Mouse (Mus musculus) embryonic facial prominence, embryonic 15.5 days (tissue): ENCODE data around the gene Tgfb1. TPM values are rescaled to one million over a fixed set of nuclear protein-coding genes. Genes with fewer than 3 reads are reported as not detected.

ENCODE experiments used
- ATAC-seq: fragments of 200-750 bp; cut with Nextera tagmentation; 2 replicates; pipeline ENCODE4 v1.8.0; 2017; ENCODE audit warnings: low read depth, moderate TSS enrichment; ENCODE audit not compliant: insufficient number of reproducible peaks, low FRiP score, low TSS enrichment
- H3K27ac ChIP-seq: fragments of 300-500 bp; sonication (generic); replicated peaks from 2 replicates; pipeline ENCODE4 v1.5.1; 2015; ENCODE audit warnings: mild to moderate bottlenecking, inconsistent platforms
- H3K27me3 ChIP-seq: fragments of 300-500 bp; sonication (generic); 2 replicates; pipeline ENCODE4 v1.6.1; 2015; ENCODE audit warnings: inconsistent platforms
- H3K36me3 ChIP-seq: fragments of 300-500 bp; sonication (generic); 2 replicates; pipeline ENCODE4 v1.6.1; 2015; ENCODE audit warnings: mild to moderate bottlenecking, inconsistent platforms
- H3K4me1 ChIP-seq: fragments of 300-500 bp; sonication (generic); 2 replicates; pipeline ENCODE4 v1.6.1; 2015; ENCODE audit warnings: inconsistent platforms
- H3K4me2 ChIP-seq: fragments of 300-500 bp; sonication (generic); replicated peaks from 2 replicates; pipeline ENCODE4 v1.6.1; 2015; ENCODE audit warnings: mild to moderate bottlenecking, inconsistent platforms
- H3K4me3 ChIP-seq: fragments of 300-500 bp; sonication (generic); replicated peaks from 2 replicates; pipeline ENCODE4 v1.5.1; 2015; ENCODE audit warnings: mild to moderate bottlenecking, inconsistent platforms
- H3K9ac ChIP-seq: fragments of 300-500 bp; sonication (generic); 2 replicates; pipeline ENCODE4 v1.6.1; 2015; ENCODE audit warnings: inconsistent platforms
- H3K9me3 ChIP-seq: fragments of 300-500 bp; sonication (generic); replicated peaks from 2 replicates; pipeline ENCODE4 v1.6.1; 2016; ENCODE audit warnings: inconsistent platforms
- WGBS: fragments of 180-500 bp; shearing (Covaris S2); methylation state at CpG from one replicate; pipeline ENCODE4 v1.1.7; 2015; 5-methylcytosine and 5-hydroxymethylcytosine counted together
- polyA plus RNA-seq: library from polyadenylated mRNA; unstranded; fragments of >200 nt; fragmentation: Nextera tagmentation; extraction: Ambion mirVana; gene quantifications from 2 replicates; pipeline ENCODE4 v1.2.1, GENCODE M21; 2015

Gene Tgfb1
- polyA plus RNA-seq, 1 experiment from 2014 or later, result 4.3 TPM

- no peak overlapping the region for H3K4me2 ChIP-seq
- H3K9ac ChIP-seq, result no peak overlapping the region
- no peaks in the 10 kb centered on the region for H3K9me3 ChIP-seq
- ATAC-seq, result no peak
- no peak overlapping the region for H3K4me3 ChIP-seq
- H3K27me3 ChIP-seq, result no peaks in the 10 kb centered on the region
- H3K27ac ChIP-seq, result no peak overlapping the region
- no peaks in the 10 kb centered on the region for H3K36me3 ChIP-seq
- 76% methylated on average over 11 of the region's 11 CpGs for WGBS
- H3K4me1 ChIP-seq, result peaks cover 31% of the 10 kb centered on the region
Measured at GRCm38 (mm10) chr7:25655601-25656428, 31.0 kb upstream of the Tgfb1 start.

DNA sequence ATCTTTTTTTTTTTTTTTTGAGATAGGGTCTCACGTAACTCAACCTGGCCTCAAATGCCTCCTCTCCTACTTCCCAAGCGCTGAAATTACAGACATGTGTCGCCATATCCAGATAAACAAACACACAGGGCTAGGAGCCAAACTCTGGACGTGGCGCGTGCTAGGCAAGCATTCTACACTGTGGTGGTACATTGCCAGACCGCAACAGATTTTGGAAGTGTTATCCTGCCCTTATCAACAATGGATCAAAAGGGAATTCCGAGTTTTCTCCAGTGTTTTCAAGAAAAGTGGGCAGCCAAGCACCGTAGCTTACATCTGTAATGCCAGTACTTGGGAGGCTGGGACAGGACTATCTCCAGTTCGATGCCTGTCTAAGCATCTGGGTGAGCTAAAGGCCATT, 29.0 kb upstream of the Tgfb1 start:
- H3K27ac ChIP-seq, result no peak overlapping the region
- peaks cover 4% of the 10 kb centered on the region; the same call in 1 of the 2 replicates for H3K36me3 ChIP-seq
- peak overlapping the region; percentile 77 for H3K4me2 ChIP-seq
- peaks cover 31% of the 10 kb centered on the region for H3K4me1 ChIP-seq
- WGBS, result 34% methylated on average over 10 of the region's 10 CpGs
- ATAC-seq, result no peak
- H3K9me3 ChIP-seq, result no peaks in the 10 kb centered on the region
- H3K27me3 ChIP-seq, result no peaks in the 10 kb centered on the region
- peak overlapping the region; percentile 69 for H3K9ac ChIP-seq
- peak overlapping the region; percentile 72 for H3K4me3 ChIP-seq

DNA sequence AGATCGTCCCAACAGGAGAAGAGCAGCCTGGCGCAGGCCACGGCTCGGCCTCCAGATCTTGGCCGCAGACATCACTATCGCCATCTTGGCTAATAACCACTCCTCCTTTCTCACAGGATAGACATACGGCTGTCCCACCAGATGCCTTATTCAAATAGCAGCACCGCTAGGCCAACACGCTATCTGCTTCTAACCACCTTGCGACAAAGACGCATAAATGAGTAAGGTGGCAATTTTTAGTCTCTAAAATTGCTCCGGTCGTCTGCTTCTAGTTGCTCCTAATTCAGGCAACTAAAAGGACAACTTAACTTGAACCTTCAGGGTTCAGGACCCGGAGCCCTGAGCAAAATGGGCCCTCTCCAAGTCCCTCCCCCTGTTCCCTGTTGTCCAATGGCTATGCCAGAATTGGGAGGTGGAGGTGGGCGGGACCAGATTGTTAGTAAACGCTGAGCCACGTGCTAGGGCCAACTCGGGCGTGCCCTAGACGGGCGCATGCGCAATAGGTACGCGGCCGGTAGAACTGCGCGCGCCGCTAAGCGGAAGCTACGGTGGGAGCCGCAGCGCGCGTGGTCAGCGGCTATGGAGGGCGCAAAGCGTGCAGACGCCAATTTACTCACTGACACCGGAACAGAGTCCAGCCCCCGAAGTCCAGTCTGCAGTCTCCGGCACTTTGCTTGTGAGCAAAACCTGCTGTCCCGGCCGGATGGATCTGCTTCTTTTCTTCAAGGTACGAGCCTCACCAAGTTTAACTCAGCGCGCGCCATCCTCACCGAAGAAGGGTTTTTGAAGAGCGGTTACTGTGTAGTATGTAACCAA, 27.9 kb upstream of the Tgfb1 start, which contains the start of the genes Bckdha and Exosc5:
Bckdha (minus strand) TSS at position 325 of the 816 bp plus-strand sequence.
Exosc5 (plus strand) TSS at position 508 of the 816 bp plus-strand sequence.
- Histone ChIP-seq H3K27me3 (no peaks in the 10 kb centered on the region), H3K4me3 (peak within 1 kb of the TSS; percentile 72), H3K9ac (peak within 1 kb of the TSS; percentile 69), H3K36me3 (peaks cover 13% of the 10 kb centered on the region), H3K9me3 (no peaks in the 10 kb centered on the region), H3K27ac (peak within 1 kb of the TSS; percentile 74), H3K4me1 (peaks cover 31% of the 10 kb centered on the region), H3K4me2 (peak within 1 kb of the TSS; percentile 77)
- ATAC-seq, result peak; percentile 98
- WGBS, result under 1% methylated on average over 50 of the region's 50 CpGs

DNA sequence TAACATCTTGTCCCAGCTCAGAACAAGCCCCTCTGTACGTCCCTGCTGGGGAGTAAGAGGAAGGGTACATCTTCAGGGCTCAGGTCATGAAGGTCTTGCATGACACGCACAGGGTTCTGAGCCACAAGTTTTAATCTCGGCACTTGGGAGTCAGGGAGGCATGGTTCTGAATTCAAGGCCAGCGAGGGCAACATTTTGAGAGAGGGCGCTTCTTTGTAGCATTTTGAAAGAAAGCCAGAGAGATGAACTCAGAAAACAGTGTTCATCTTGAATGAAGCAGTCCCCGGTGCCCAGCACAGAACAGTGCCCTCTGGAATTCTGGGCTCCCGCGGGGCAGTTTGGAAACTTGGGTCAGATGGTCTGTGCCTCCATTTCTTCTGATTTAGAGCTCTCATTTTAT, 20.4 kb upstream of the Tgfb1 start:
- Histone ChIP-seq H3K4me1 (no peaks in the 10 kb centered on the region), H3K36me3 (peaks cover 66% of the 10 kb centered on the region), H3K9me3 (no peaks in the 10 kb centered on the region), H3K4me2 (no peak overlapping the region), H3K4me3 (no peak overlapping the region), H3K27me3 (no peaks in the 10 kb centered on the region), H3K27ac (no peak overlapping the region), H3K9ac (no peak overlapping the region)
- no peak for ATAC-seq
- WGBS, result 94% methylated on average over 8 of the region's 8 CpGs

GRCm38 (mm10) chr7:25669158-25669557, 17.6 kb upstream of the Tgfb1 start:
- 84% methylated on average over 10 of the region's 10 CpGs for WGBS
- Histone ChIP-seq H3K4me1 (no peaks in the 10 kb centered on the region), H3K36me3 (peaks cover 50% of the 10 kb centered on the region), H3K27ac (no peak overlapping the region), H3K4me3 (no peak overlapping the region), H3K4me2 (no peak overlapping the region), H3K9ac (no peak overlapping the region), H3K9me3 (no peaks in the 10 kb centered on the region), H3K27me3 (peaks cover 12% of the 10 kb centered on the region)
- ATAC-seq, result no peak

- H3K4me2 ChIP-seq, result no peak overlapping the region
- H3K9me3 ChIP-seq, result no peaks in the 10 kb centered on the region
- ATAC-seq, result no peak
- H3K27me3 ChIP-seq, result peaks cover 17% of the 10 kb centered on the region
- no peak overlapping the region for H3K4me3 ChIP-seq
- 80% methylated on average over 9 of the region's 9 CpGs for WGBS
- peaks cover 46% of the 10 kb centered on the region for H3K36me3 ChIP-seq
- peaks cover 4% of the 10 kb centered on the region for H3K4me1 ChIP-seq
- H3K9ac ChIP-seq, result no peak overlapping the region
- H3K27ac ChIP-seq, result no peak overlapping the region
Measured at GRCm38 (mm10) chr7:25669631-25670030, 17.2 kb upstream of the Tgfb1 start.

GRCm38 (mm10) chr7:25670096-25670495, 16.7 kb upstream of the Tgfb1 start:
- no peak for ATAC-seq
- Histone ChIP-seq H3K27me3 (peaks cover 22% of the 10 kb centered on the region), H3K4me3 (no peak overlapping the region), H3K9me3 (no peaks in the 10 kb centered on the region), H3K27ac (no peak overlapping the region), H3K4me2 (no peak overlapping the region), H3K4me1 (peaks cover 8% of the 10 kb centered on the region), H3K36me3 (peaks cover 41% of the 10 kb centered on the region), H3K9ac (no peak overlapping the region)
- WGBS, result 81% methylated on average over 4 of the region's 4 CpGs

GRCm38 (mm10) chr7:25671686-25672085, 15.1 kb upstream of the Tgfb1 start:
- Histone ChIP-seq H3K4me1 (peaks cover 16% of the 10 kb centered on the region), H3K4me2 (no peak overlapping the region), H3K27ac (no peak overlapping the region), H3K4me3 (no peak overlapping the region), H3K9me3 (no peaks in the 10 kb centered on the region), H3K9ac (no peak overlapping the region), H3K27me3 (peaks cover 28% of the 10 kb centered on the region), H3K36me3 (peaks cover 25% of the 10 kb centered on the region)
- WGBS, result 70% methylated on average over 2 of the region's 2 CpGs
- no peak for ATAC-seq

DNA sequence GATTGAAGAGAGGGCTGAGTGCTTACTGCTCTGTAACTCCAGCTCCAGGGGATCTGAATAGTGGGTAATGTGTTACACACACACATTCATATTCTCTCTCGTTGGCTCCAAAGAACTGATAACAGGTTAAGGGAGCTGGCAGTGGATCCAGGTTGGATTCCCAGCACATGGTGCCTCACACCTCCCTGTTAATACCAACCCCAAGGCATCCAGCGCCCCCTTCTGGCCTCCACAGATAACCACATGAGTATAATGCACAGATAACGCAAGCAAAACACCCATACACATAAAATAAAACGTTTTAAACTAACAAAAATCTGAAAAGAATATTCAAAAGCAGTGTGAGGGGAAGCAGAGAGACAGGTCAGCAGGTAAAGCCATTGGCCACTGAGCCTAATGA, 14.4 kb upstream of the Tgfb1 start:
- Histone ChIP-seq H3K36me3 (peaks cover 19% of the 10 kb centered on the region), H3K9me3 (no peaks in the 10 kb centered on the region), H3K4me2 (no peak overlapping the region), H3K4me3 (no peak overlapping the region), H3K27ac (no peak overlapping the region), H3K4me1 (peaks cover 18% of the 10 kb centered on the region), H3K9ac (no peak overlapping the region), H3K27me3 (peaks cover 28% of the 10 kb centered on the region)
- ATAC-seq, result no peak
- 47% methylated on average over 4 of the region's 4 CpGs for WGBS

DNA sequence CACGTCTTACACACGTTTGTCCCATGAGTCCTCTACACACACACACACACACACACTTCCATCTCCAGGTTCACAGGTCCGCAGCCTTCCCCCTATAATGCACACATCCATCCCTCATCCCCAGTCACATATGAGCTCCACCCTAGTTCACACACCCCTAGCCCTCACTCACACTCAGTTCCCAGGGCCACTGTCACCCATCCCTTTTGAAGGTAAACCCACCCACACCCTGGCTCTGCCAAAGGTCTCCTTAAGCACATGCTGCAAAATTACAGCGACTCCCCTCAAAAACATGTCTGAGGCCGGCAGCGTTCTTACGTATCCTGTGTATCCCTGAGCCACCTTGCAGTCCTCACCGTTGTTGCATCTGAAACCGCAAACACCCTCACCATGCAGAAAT, 12.5 kb upstream of the Tgfb1 start:
- 27% methylated on average over 9 of the region's 9 CpGs for WGBS
- Histone ChIP-seq H3K4me2 (peak overlapping the region; percentile 66), H3K27me3 (peaks cover 33% of the 10 kb centered on the region), H3K9me3 (no peaks in the 10 kb centered on the region), H3K9ac (no peak overlapping the region), H3K4me1 (peaks cover 18% of the 10 kb centered on the region), H3K27ac (no peak overlapping the region), H3K4me3 (peak overlapping the region; percentile 36; the same call in 1 of the 2 replicates), H3K36me3 (peaks cover 1% of the 10 kb centered on the region; the same call in 1 of the 2 replicates)
- ATAC-seq, result no peak

GRCm38 (mm10) chr7:25674719-25675300, 12.0 kb upstream of the Tgfb1 start, which contains the start of gene Tmem91:
Gene Tmem91, minus strand, starts transcription at chr7:25675166.
- Histone ChIP-seq H3K4me1 (peaks cover 19% of the 10 kb centered on the region), H3K36me3 (no peaks in the 10 kb centered on the region), H3K27ac (no peak within 1 kb of the TSS), H3K9me3 (no peaks in the 10 kb centered on the region), H3K27me3 (peaks cover 34% of the 10 kb centered on the region), H3K9ac (no peak within 1 kb of the TSS), H3K4me3 (peak within 1 kb of the TSS; percentile 36), H3K4me2 (peak within 1 kb of the TSS; percentile 66)
- ATAC-seq, result no peak
- WGBS, result 3% methylated on average over 29 of the region's 29 CpGs
